Mouse (Mus musculus): ENCODE data around the gene Snrpb2. TPM values are rescaled to one million over a fixed set of nuclear protein-coding genes. Genes with fewer than 3 reads are reported as not detected.
A peak's percentile ranks its signal among the peaks of the same experiment; 100 is the strongest.

Snrpb2 gene
- polyA plus RNA-seq, 1 experiment, result 35.9 TPM

DNA sequence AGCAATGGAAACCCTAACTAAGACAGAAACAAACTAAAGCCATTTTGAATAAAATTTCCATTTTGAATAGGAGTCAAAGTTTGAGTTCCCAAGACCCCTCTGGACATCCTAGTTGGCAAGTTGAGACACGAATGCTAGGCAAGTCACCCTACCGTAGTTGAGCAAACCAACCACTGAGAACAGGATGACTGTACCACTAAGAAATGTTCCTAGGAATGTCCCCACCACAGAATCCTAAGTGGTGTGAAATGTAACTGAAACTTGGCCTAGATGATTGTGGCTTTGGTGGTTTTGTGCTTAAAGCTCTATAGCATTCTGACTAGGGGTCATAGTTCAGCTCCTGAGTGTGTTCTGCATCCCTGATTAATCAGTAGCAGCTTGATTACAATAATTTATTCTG, 39.5 kb upstream of the Snrpb2 start:
- Histone ChIP-seq H3K79me3 (ENCODE audit: low read depth) (no peaks in the 10 kb centered on the region), H3K27me3 (ENCODE audit: control insufficient read depth, insufficient read depth, insufficient read length) (no peaks in the 10 kb centered on the region), H3K36me3 (ENCODE audit: control insufficient read depth, insufficient read depth) (no peaks in the 10 kb centered on the region), H3K79me2 (ENCODE audit: control insufficient read depth, insufficient read depth) (no peaks in the 10 kb centered on the region), H3ac (ENCODE audit: control insufficient read depth, insufficient read length, low read depth) (no peak overlapping the region), H3K4me3 (ENCODE audit: insufficient read depth, poor library complexity, severe bottlenecking) (no peak overlapping the region)
- TF ChIP-seq MAX (IDR thresholded peaks at IDR 0.05), result no peak
- TF ChIP-seq CEBPB (IDR thresholded peaks at IDR 0.05; ENCODE audit: low read depth), result peak; percentile 48
- TF ChIP-seq MYOD1 (IDR thresholded peaks at IDR 0.05; ENCODE audit: control insufficient read depth, insufficient read length, low read depth), result no peak
- no peak for TF ChIP-seq USF1 (IDR thresholded peaks at IDR 0.05; ENCODE audit: low read depth)

DNA sequence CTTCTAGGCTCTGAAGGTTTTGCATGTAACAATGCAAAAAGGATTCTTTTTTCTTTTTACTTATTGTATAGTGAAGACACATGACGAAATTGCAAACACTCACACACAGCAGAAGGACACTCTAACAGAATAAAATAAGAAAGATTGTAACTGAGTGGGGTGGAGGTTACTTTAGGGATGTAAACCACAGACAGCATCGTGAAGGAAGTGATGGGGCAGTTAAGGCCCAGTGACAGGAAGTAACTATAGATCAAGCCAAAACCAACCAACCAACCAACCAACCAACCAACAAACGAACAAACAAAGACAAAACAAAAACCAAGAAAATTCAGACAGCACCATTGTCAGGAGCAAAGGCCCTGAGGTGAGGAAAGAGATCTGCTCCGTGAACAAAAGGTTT, 38.6 kb upstream of the Snrpb2 start:
- TF ChIP-seq MYOD1 (IDR thresholded peaks at IDR 0.05; ENCODE audit: control insufficient read depth, insufficient read length, low read depth), result no peak
- no peak for TF ChIP-seq MAX (IDR thresholded peaks at IDR 0.05)
- no peak for TF ChIP-seq CTCF (IDR thresholded peaks at IDR 0.05; ENCODE audit: control insufficient read depth, insufficient read depth, insufficient read length)
- TF ChIP-seq FOSL1 (IDR thresholded peaks at IDR 0.05; ENCODE audit: insufficient read depth, low read length, poor library complexity, severe bottlenecking), result no peak
- no peak for TF ChIP-seq MYOG (IDR thresholded peaks at IDR 0.05; ENCODE audit: control insufficient read depth, extremely low read depth, insufficient read length)
- TF ChIP-seq USF1 (IDR thresholded peaks at IDR 0.05; ENCODE audit: low read depth), result no peak
- TF ChIP-seq CEBPB (IDR thresholded peaks at IDR 0.05; ENCODE audit: low read depth), result no peak
- H3K79me2 ChIP-seq (ENCODE audit: control insufficient read depth, insufficient read depth), result no peaks in the 10 kb centered on the region
- no peaks in the 10 kb centered on the region for H3K36me3 ChIP-seq (ENCODE audit: control insufficient read depth, insufficient read depth)
- no peak overlapping the region for H3ac ChIP-seq (ENCODE audit: control insufficient read depth, insufficient read length, low read depth)
- H3K27me3 ChIP-seq (ENCODE audit: control insufficient read depth, insufficient read depth, insufficient read length), result no peaks in the 10 kb centered on the region
- no peaks in the 10 kb centered on the region for H3K79me3 ChIP-seq (ENCODE audit: low read depth)
- no peak overlapping the region for H3K4me3 ChIP-seq (ENCODE audit: insufficient read depth, poor library complexity, severe bottlenecking)

DNA sequence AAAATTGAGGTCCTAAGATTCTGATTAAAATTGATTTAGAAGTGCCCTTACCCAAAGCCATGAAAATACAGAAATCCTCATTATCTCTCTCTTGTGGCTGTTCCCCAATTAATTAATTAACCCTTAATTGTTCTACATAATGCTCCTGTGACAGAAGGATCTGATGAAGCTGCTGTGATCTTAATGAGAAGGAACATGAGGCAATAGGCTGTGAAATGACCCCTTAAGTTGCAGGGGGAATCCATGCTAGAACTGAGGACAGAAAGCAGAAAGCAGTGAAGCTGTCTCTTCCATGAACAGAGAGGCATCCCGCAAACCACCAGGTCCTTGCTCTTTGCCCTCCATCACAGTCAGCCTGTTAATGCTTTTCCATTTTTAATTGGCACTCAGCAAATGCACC, 31.6 kb upstream of the Snrpb2 start:
- H3K79me3 ChIP-seq (ENCODE audit: low read depth), result no peaks in the 10 kb centered on the region
- H3K4me3 ChIP-seq (ENCODE audit: insufficient read depth, poor library complexity, severe bottlenecking), result no peak overlapping the region
- H3K27me3 ChIP-seq (ENCODE audit: control insufficient read depth, insufficient read depth, insufficient read length), result no peaks in the 10 kb centered on the region
- H3K36me3 ChIP-seq (ENCODE audit: control insufficient read depth, insufficient read depth), result no peaks in the 10 kb centered on the region
- no peak overlapping the region for H3ac ChIP-seq (ENCODE audit: control insufficient read depth, insufficient read length, low read depth)
- no peaks in the 10 kb centered on the region for H3K79me2 ChIP-seq (ENCODE audit: control insufficient read depth, insufficient read depth)
- no peak for TF ChIP-seq USF1 (IDR thresholded peaks at IDR 0.05; ENCODE audit: low read depth)
- TF ChIP-seq CEBPB (IDR thresholded peaks at IDR 0.05; ENCODE audit: low read depth), result no peak
- no peak for TF ChIP-seq MAX (IDR thresholded peaks at IDR 0.05)
- TF ChIP-seq MYOG (IDR thresholded peaks at IDR 0.05; ENCODE audit: control insufficient read depth, extremely low read depth, insufficient read length), result no peak

DNA sequence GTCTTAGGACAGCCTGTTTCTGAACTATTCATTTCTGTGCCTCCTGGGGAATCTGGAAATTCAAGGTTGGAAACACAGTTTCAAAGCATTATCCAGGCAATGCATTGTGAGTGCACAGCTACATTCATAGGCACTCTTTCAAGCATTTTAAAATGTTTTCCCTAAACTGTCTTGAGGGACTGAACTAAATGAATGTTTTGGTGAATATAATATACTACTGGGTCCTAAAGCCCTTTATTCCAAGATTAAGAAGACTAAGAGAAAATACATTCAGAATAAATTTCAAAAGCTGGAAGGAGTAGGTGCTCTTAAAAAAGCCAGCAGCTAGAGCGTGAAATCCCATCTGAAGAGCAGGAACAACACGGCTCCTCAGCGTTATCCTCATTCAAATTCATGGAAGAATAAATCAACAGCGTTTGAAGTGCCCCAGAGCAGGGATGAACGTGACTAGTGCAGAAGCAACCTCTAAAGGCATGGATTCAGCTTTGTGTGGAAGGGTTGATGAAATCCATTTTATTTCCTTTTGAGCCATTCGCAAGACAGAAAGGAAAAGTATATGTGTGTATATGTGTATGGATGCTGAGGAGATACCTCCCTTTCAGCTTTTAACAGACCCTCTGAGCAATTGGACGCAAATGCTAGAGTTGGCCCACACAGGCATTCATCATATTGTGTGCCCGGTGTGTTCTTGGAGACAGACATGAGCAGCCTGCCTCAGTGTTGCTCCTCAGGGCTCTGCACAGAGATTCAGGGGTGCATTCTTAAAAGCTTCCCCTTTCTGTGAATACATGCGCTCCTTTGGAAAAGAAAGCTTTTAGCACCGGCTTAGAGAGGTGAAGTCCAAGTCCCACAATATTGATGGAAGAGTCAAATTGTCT, 30.2 kb upstream of the Snrpb2 start:
- H3K4me3 ChIP-seq (ENCODE audit: insufficient read depth, poor library complexity, severe bottlenecking), result no peak overlapping the region
- no peak for TF ChIP-seq FOSL1 (IDR thresholded peaks at IDR 0.05; ENCODE audit: insufficient read depth, low read length, poor library complexity, severe bottlenecking)
- no peak for TF ChIP-seq CTCF (IDR thresholded peaks at IDR 0.05; ENCODE audit: control insufficient read depth, insufficient read depth, insufficient read length)
- no peak for TF ChIP-seq MYOD1 (IDR thresholded peaks at IDR 0.05; ENCODE audit: control insufficient read depth, insufficient read length, low read depth)
- TF ChIP-seq CEBPB (IDR thresholded peaks at IDR 0.05; ENCODE audit: low read depth), result no peak
- TF ChIP-seq MYOG (IDR thresholded peaks at IDR 0.05; ENCODE audit: control insufficient read depth, extremely low read depth, insufficient read length), result no peak
- no peak for TF ChIP-seq MAX (IDR thresholded peaks at IDR 0.05)
- no peak for TF ChIP-seq USF1 (IDR thresholded peaks at IDR 0.05; ENCODE audit: low read depth)
- no peaks in the 10 kb centered on the region for H3K36me3 ChIP-seq (ENCODE audit: control insufficient read depth, insufficient read depth)
- no peaks in the 10 kb centered on the region for H3K79me3 ChIP-seq (ENCODE audit: low read depth)
- H3K79me2 ChIP-seq (ENCODE audit: control insufficient read depth, insufficient read depth), result no peaks in the 10 kb centered on the region
- H3ac ChIP-seq (ENCODE audit: control insufficient read depth, insufficient read length, low read depth), result no peak overlapping the region
- no peaks in the 10 kb centered on the region for H3K27me3 ChIP-seq (ENCODE audit: control insufficient read depth, insufficient read depth, insufficient read length)

DNA sequence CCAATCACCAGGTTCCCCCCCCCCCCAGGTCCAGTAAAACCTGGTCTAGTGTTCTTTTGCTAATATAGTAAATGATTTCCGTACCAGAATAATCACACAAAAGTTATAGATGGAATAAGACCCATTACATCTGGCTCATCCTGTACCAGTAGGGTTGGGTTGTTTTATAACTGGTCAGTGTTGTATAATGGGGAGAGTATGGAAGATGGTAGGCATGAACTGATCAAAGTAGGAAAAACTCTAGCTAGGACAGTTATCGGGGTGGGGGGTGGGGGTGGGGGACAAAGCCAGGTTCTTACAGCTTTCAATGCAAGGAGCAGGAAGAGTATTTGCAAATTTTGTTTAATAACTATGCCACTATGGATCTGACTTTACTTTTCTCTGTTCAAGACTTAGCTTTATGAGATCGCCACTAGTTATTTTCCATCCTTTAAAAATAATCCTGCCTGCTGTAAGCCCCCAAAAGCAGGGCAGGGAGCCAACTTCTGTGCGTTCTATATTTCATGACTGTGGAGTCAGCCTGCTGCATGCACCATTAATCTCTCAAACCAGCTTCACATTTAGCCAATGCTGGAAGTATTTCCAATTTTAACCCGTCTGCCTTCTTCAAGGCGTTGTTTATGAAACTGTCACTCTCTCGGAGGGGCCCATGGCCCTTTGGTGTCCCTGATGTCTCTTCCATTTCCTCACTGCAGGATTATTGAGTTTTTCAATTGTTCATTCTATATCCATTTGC, 28.3 kb upstream of the Snrpb2 start:
- Histone ChIP-seq H3K79me2 (ENCODE audit: control insufficient read depth, insufficient read depth) (no peaks in the 10 kb centered on the region), H3K36me3 (ENCODE audit: control insufficient read depth, insufficient read depth) (no peaks in the 10 kb centered on the region), H3K27me3 (ENCODE audit: control insufficient read depth, insufficient read depth, insufficient read length) (no peaks in the 10 kb centered on the region), H3ac (ENCODE audit: control insufficient read depth, insufficient read length, low read depth) (no peak overlapping the region), H3K79me3 (ENCODE audit: low read depth) (no peaks in the 10 kb centered on the region), H3K4me3 (ENCODE audit: insufficient read depth, poor library complexity, severe bottlenecking) (no peak overlapping the region)
- no peak for TF ChIP-seq MYOD1 (IDR thresholded peaks at IDR 0.05; ENCODE audit: control insufficient read depth, insufficient read length, low read depth)
- TF ChIP-seq MYOG (IDR thresholded peaks at IDR 0.05; ENCODE audit: control insufficient read depth, extremely low read depth, insufficient read length), result no peak
- no peak for TF ChIP-seq USF1 (IDR thresholded peaks at IDR 0.05; ENCODE audit: low read depth)
- no peak for TF ChIP-seq MAX (IDR thresholded peaks at IDR 0.05)
- no peak for TF ChIP-seq CEBPB (IDR thresholded peaks at IDR 0.05; ENCODE audit: low read depth)
- TF ChIP-seq FOSL1 (IDR thresholded peaks at IDR 0.05; ENCODE audit: insufficient read depth, low read length, poor library complexity, severe bottlenecking), result no peak
- TF ChIP-seq CTCF (IDR thresholded peaks at IDR 0.05; ENCODE audit: control insufficient read depth, insufficient read depth, insufficient read length), result no peak

Data from C2C12 (cell line).